Mouse (Mus musculus) testis, adult 2 months (tissue): ENCODE results near the gene Sod1. TPM values are rescaled to one million over a fixed set of nuclear protein-coding genes. Genes with fewer than 3 reads are reported as not detected.
"Not testable (repeated sequence)": the region's sequence is repeated elsewhere in the genome, so short reads cannot be mapped to it uniquely, and the experiment has no call there.

ENCODE experiments used
- H3K27ac ChIP-seq: fragments of 200-500 bp; 2 replicates; pipeline ENCODE4 v1.5.1; 2012; ENCODE audit warnings: low read depth, low read length; ENCODE audit not compliant: control insufficient read depth, insufficient read depth
- H3K27me3 ChIP-seq: fragments of 200-500 bp; 2 replicates; pipeline ENCODE4 v1.6.1; 2012; ENCODE audit warnings: mild to moderate bottlenecking, low read length, moderate library complexity; ENCODE audit not compliant: control insufficient read depth, insufficient read depth
- H3K36me3 ChIP-seq: fragments of 200-500 bp; 2 replicates; pipeline ENCODE4 v1.6.1; 2012; ENCODE audit warnings: mild to moderate bottlenecking, low read length; ENCODE audit not compliant: control insufficient read depth, insufficient read depth
- H3K4me1 ChIP-seq: fragments of 200-500 bp; 2 replicates; pipeline ENCODE4 v1.6.1; 2012; ENCODE audit warnings: low read length; ENCODE audit not compliant: control insufficient read depth, insufficient read depth
- H3K4me3 ChIP-seq: fragments of 200-500 bp; 2 replicates; pipeline ENCODE4 v1.5.1; 2012; ENCODE audit warnings: low read depth, mild to moderate bottlenecking, low read length, moderate library complexity, mixed read lengths; ENCODE audit not compliant: control insufficient read depth
- CTCF ChIP-seq: fragments of 200-500 bp; IDR thresholded peaks from 2 replicates; pipeline ENCODE4 v1.5.1; 2012; ENCODE audit warnings: low read depth, mild to moderate bottlenecking, inconsistent platforms, low read length, moderate library complexity; ENCODE audit not compliant: control insufficient read depth, insufficient read depth, insufficient replicate concordance
- POLR2A ChIP-seq: fragments of 200-500 bp; IDR thresholded peaks from 2 replicates; pipeline ENCODE4 v1.6.1; 2012; ENCODE audit warnings: low read depth, mild to moderate bottlenecking, inconsistent platforms, low read length, moderate library complexity; ENCODE audit not compliant: control insufficient read depth
- polyA plus RNA-seq: library from polyadenylated mRNA; depleted of rRNA; stranded (reverse); fragments of >200 nt; gene quantifications from 2 replicates; pipeline ENCODE4 v1.2.3, GENCODE M21; 2012

The Sod1 gene
- polyA plus RNA-seq, 1 experiment = 434 TPM

DNA sequence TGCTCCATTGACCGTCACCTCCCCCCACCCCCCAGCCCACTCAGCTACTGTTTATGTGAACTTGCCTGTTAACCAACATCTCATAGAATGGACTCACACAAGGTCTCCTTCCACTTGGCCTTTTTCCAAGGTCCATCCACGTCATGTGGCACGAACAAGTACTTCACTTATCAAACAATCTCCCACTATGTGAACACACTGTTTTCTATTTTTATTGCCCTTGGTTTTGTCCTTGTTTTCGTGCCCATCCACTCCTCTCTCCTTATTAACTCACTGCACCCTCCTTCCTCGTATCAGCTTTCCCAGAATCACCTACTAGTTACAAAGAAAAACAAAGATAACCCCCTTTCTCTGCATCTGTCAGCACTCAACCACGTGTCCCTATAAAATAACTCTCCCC is 14.1 kb downstream of the Sod1 start:
- Histone ChIP-seq H3K4me3 (no peak overlapping the region), H3K4me1 (no peaks in the 10 kb centered on the region), H3K27me3 (no peaks in the 10 kb centered on the region), H3K27ac (no peak overlapping the region), H3K36me3 (peaks cover 2% of the 10 kb centered on the region; the same call in 1 of the 2 replicates)
- no peak for TF ChIP-seq POLR2A
- TF ChIP-seq CTCF = no peak

GRCm38 (mm10) chr16:90235188-90235587 is 14.6 kb downstream of the Sod1 start:
- Histone ChIP-seq H3K4me3 (no peak overlapping the region), H3K36me3 (peaks cover 3% of the 10 kb centered on the region; the same call in 1 of the 2 replicates), H3K4me1 (no peaks in the 10 kb centered on the region), H3K27me3 (no peaks in the 10 kb centered on the region), H3K27ac (peak overlapping the region; percentile 54; the same call in 1 of the 2 replicates)
- TF ChIP-seq CTCF = no peak
- no peak for TF ChIP-seq POLR2A

DNA sequence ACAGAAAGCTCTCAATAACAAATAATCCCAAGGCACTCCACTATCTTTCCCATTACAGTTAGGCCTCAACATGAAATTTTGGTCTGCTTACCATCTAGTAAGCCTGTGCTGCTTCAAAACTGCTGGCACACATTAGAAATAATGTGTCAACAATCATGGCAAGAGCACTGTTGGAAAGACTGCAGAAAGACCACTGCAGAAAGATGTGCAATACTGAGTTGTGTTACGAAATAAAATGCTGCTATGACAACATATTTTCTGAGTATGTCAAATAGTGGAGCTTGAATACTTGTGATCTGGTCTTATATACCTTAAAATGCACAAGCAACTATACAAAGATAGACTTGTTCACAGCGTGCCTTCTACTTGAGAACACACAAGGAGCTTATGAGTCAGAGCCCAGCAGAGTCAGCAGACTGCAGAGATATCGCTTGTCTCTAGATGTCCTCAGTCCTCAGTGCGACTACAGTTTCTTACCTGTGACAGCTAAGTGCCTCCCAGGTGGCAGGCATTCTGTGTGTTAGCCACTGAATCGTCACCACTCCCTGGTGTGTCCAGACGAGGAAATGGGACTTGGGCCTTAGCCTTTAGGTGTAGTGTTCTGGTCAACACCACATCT is 18.7 kb downstream of the Sod1 start:
- Histone ChIP-seq H3K27me3 (no peaks in the 10 kb centered on the region), H3K4me3 (no peak overlapping the region), H3K4me1 (no peaks in the 10 kb centered on the region), H3K27ac (no peak overlapping the region), H3K36me3 (peaks cover 5% of the 10 kb centered on the region)
- TF ChIP-seq POLR2A (no peak), CTCF (no peak)

DNA sequence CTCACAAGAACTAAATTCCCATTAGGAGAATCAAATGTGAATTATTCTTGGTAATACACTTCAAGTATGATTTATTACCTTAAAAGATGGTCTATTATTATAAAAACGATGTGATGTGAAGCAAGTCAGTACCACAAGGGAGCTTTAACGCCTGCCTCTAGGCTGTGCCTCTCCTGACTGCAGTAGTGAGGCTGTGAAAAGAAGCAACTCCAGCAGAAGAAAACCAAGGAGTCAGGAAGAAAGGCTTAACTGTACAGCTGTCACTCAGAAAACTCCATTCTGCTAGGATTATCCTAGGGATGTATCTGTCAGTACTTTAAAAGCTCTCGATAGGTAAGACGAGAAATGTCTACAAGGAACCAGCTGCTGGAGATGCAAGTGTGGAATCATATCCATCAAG is 21.3 kb downstream of the Sod1 start:
- Histone ChIP-seq H3K4me1 (no peaks in the 10 kb centered on the region), H3K4me3 (no peak overlapping the region), H3K27ac (no peak overlapping the region), H3K36me3 (peaks cover 5% of the 10 kb centered on the region), H3K27me3 (no peaks in the 10 kb centered on the region)
- TF ChIP-seq CTCF (no peak), POLR2A (no peak)

- Histone ChIP-seq H3K4me3 (no peak overlapping the region), H3K27me3 (no peaks in the 10 kb centered on the region), H3K36me3 (peaks cover 8% of the 10 kb centered on the region), H3K4me1 (no peaks in the 10 kb centered on the region), H3K27ac (no peak overlapping the region)
- no peak for TF ChIP-seq POLR2A
These were observed 22.1 kb downstream of the Sod1 start for GRCm38 (mm10) chr16:90242426-90243304.

DNA sequence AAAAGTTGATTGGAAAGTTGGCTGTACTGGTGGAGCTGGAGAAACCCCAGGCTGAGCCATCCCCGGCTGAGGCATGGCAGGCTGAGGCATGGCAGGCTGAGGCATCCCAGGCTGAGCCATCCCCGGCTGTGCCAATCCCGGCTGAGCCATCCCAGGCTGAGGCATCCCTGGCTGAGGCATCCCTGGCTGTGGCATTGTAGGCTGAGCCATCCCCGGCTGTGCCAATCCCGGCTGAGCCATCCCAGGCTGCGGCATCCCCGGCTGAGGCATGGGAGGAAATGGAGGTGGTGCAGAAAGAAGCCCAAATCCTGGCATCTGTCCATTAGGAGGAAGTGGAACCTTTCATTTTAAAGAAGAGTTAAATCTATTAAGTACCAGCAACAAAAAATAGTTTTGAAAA is 29.5 kb downstream of the Sod1 start:
- H3K36me3 ChIP-seq = peaks cover 8% of the 10 kb centered on the region
- H3K4me1 ChIP-seq = no peaks in the 10 kb centered on the region

GRCm38 (mm10) chr16:90251256-90251655 is 30.7 kb downstream of the Sod1 start:
- H3K4me1 ChIP-seq, H3K27ac ChIP-seq, H3K27me3 ChIP-seq, H3K36me3 ChIP-seq, H3K4me3 ChIP-seq: not testable (repeated sequence)

More for the DNA sequence above, 29.5 kb downstream of the Sod1 start:
- H3K27ac ChIP-seq = no peak overlapping the region
- H3K4me3 ChIP-seq = no peak overlapping the region
- TF ChIP-seq CTCF (no peak), POLR2A (no peak)
- no peaks in the 10 kb centered on the region for H3K27me3 ChIP-seq

- Histone ChIP-seq H3K4me3 (no peak overlapping the region), H3K27ac (no peak overlapping the region), H3K27me3 (no peaks in the 10 kb centered on the region), H3K36me3 (peaks cover 8% of the 10 kb centered on the region), H3K4me1 (no peaks in the 10 kb centered on the region)
- TF ChIP-seq POLR2A (no peak), CTCF (no peak)
These were observed 32.0 kb downstream of the Sod1 start for GRCm38 (mm10) chr16:90252521-90252920.
